Mouse (Mus musculus) neural tube, embryonic 11.5 days (tissue): ENCODE measurements around the gene Olfr721-ps1. TPM values are rescaled to one million over a fixed set of nuclear protein-coding genes. Genes with fewer than 3 reads are reported as not detected.

Source experiments
- ATAC-seq: fragments of 200-750 bp; cut with Nextera tagmentation; 2 replicates; pipeline ENCODE4 v1.8.0; 2017; ENCODE audit warnings: moderate number of reproducible peaks, mild to moderate bottlenecking, moderate TSS enrichment, moderate library complexity; ENCODE audit not compliant: insufficient read depth, low FRiP score, low TSS enrichment
- DNase-seq: peaks from one replicate; pipeline ENCODE4 v3.0.0-alpha.2; 2015; ENCODE audit warnings: low spot score
- H3K27ac ChIP-seq: fragments of 300-500 bp; sonication (generic); 2 replicates; pipeline ENCODE4 v1.5.1; 2014; ENCODE audit warnings: low read depth, mild to moderate bottlenecking, low read length
- H3K27me3 ChIP-seq: fragments of 300-500 bp; sonication (generic); 2 replicates; pipeline ENCODE4 v1.6.1; 2014; ENCODE audit warnings: mild to moderate bottlenecking, low read length, mixed read lengths; ENCODE audit not compliant: control insufficient read depth, insufficient read depth
- H3K36me3 ChIP-seq: fragments of 300-500 bp; sonication (generic); 2 replicates; pipeline ENCODE4 v1.6.1; 2014; ENCODE audit warnings: mild to moderate bottlenecking, low read length, moderate library complexity, mixed read lengths; ENCODE audit not compliant: control insufficient read depth, insufficient read depth
- H3K4me1 ChIP-seq: fragments of 300-500 bp; sonication (generic); 2 replicates; pipeline ENCODE4 v1.6.1; 2014; ENCODE audit warnings: low read length, mixed read lengths; ENCODE audit not compliant: control insufficient read depth, insufficient read depth
- H3K4me2 ChIP-seq: fragments of 300-500 bp; sonication (generic); 2 replicates; pipeline ENCODE4 v1.6.1; 2014; ENCODE audit warnings: low read depth, mild to moderate bottlenecking, moderate library complexity
- H3K4me3 ChIP-seq: fragments of 300-500 bp; sonication (generic); 2 replicates; pipeline ENCODE4 v1.5.1; 2014; ENCODE audit warnings: low read depth, low read length
- H3K9ac ChIP-seq: fragments of 300-500 bp; sonication (generic); 2 replicates; pipeline ENCODE4 v1.6.1; 2014; ENCODE audit warnings: mild to moderate bottlenecking, low read length
- H3K9me3 ChIP-seq: fragments of 300-500 bp; sonication (generic); 2 replicates; pipeline ENCODE4 v1.6.1; 2016; ENCODE audit warnings: low read length; ENCODE audit not compliant: control insufficient read depth
- WGBS: fragments of 180-500 bp; shearing (Covaris S2); extraction: QIAGEN DNeasy Blood & Tissue Kit; methylation state at CpG from one replicate; pipeline ENCODE4 v1.1.7; 2014; 5-methylcytosine and 5-hydroxymethylcytosine counted together
- polyA plus RNA-seq: library from polyadenylated mRNA; unstranded; fragments of >200 nt; fragmentation: Nextera tagmentation; extraction: Ambion mirVana; gene quantifications from 2 replicates; pipeline ENCODE4 v1.2.1, GENCODE M21; 2014

Gene Olfr721-ps1
- polyA plus RNA-seq, 1 experiment from 2014 or later = not detected

- 84% methylated on average over 3 of the region's 3 CpGs for WGBS
- no peak overlapping the region for H3K4me2 ChIP-seq
- H3K9me3 ChIP-seq = no peaks in the 10 kb centered on the region
- H3K27me3 ChIP-seq = no peaks in the 10 kb centered on the region
- no peak overlapping the region for H3K9ac ChIP-seq
- DNase-seq (no peak), ATAC-seq (no peak)
- no peak overlapping the region for H3K27ac ChIP-seq
- H3K36me3 ChIP-seq = no peaks in the 10 kb centered on the region
- H3K4me1 ChIP-seq = no peaks in the 10 kb centered on the region
- H3K4me3 ChIP-seq = no peak overlapping the region
These were observed 35.1 kb downstream of the Olfr721-ps1 start for GRCm38 (mm10) chr14:14436078-14436658.

Other genes starting within 250 kb of the Olfr721-ps1 start
- gene Olfr720, start 214.5 kb upstream of the Olfr721-ps1 start, polyA plus RNA-seq = not detected in 2 replicates
- not detected in 2 replicates for gene Olfr31, start 78.5 kb upstream of the Olfr721-ps1 start, polyA plus RNA-seq
- gene Il3ra, start 55.0 kb upstream of the Olfr721-ps1 start, polyA plus RNA-seq = 2.4 and 3.1 TPM in 2 replicates